Mouse (Mus musculus) layer of hippocampus, adult 18-20 months (tissue): Measurements from ENCODE around the gene Maip1. TPM values are rescaled to one million over a fixed set of nuclear protein-coding genes. Genes with fewer than 3 reads are reported as not detected.

Source experiments
- DNase-seq, 2 experiments: peaks; one replicate each; pipeline ENCODE4 v3.0.0; 2022; ENCODE audit warnings: low spot score in 2 of 2
- total RNA-seq, 2 experiments: library from RNA; stranded (reverse); gene quantifications; 2 replicates each; pipeline ENCODE4 v1.2.3; 2021

The Maip1 gene
- total RNA-seq, 2 experiments from 2014 or later = 11.4 to 12.1 TPM

GRCm38 (mm10) chr1:57428368-57429308 is 22.5 kb downstream of the Maip1 start:
- DNase-seq = peak; percentile 81 to 98

- DNase-seq = no peak
These were observed 23.8 kb downstream of the Maip1 start for GRCm38 (mm10) chr1:57429786-57430483.

GRCm38 (mm10) chr1:57433141-57433540 is 27.0 kb downstream of the Maip1 start:
- no peak for DNase-seq

- peak in 1 of 2 experiments; percentile 16 for DNase-seq
These were observed 30.3 kb downstream of the Maip1 start for GRCm38 (mm10) chr1:57436408-57436807.

GRCm38 (mm10) chr1:57436954-57437353 is 30.8 kb downstream of the Maip1 start:
- peak in 1 of 2 experiments; percentile 22 for DNase-seq

GRCm38 (mm10) chr1:57439026-57439425 is 32.9 kb downstream of the Maip1 start:
- no peak for DNase-seq

- no peak for DNase-seq
These were observed 34.6 kb downstream of the Maip1 start for GRCm38 (mm10) chr1:57440771-57441170.

GRCm38 (mm10) chr1:57445679-57446078 is 39.6 kb downstream of the Maip1 start:
- no peak for DNase-seq

GRCm38 (mm10) chr1:57450241-57450640 is 44.1 kb downstream of the Maip1 start:
- DNase-seq = no peak

GRCm38 (mm10) chr1:57460305-57460940 is 54.3 kb downstream of the Maip1 start:
- DNase-seq = no peak

Other genes starting within 250 kb of the Maip1 start
- gene 1700066M21Rik, start 28.7 kb upstream of the Maip1 start, total RNA-seq = 10 to 100 TPM; 21.7 to 23.1 TPM
- 10 to 100 TPM; 18.2 to 20.6 TPM for gene Tyw5, start 773 bp downstream of the Maip1 start, total RNA-seq